In the genomic region with DNA sequence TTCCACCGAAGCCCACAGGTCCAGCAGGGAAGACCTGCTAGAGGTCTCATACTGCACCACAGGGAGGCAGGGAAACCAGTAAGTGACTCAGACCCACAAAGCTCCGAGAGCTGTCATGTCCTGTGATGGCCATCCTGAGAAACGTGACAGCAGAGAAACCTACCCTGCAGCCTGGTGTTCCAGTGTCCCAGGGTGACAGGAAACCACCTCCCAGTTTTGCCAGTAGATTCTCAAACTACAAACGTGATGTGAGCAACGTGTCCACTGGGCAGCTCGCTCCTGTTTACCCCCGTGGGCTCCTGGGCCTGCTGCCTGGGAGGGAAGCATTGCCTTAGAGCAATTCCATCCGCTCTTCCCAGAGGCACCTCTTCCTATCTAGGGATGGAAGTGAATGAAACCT, we compare ENCODE assay signal across 8 mouse cellular contexts. TPM values are rescaled to one million over a fixed set of nuclear protein-coding genes. Genes with fewer than 3 reads are reported as not detected.
DNase-seq lines count a peak whose midpoint lies in the region; ATAC-seq and TF ChIP-seq lines count a peak whose summit lies in the region.

No protein-coding gene starts in this region.

- no peak for DNase-seq in kidney, postnatal 25 days
- DNase-seq in NIH3T3 (ENCODE audit: low read depth): peak; percentile 51
- DNase-seq in forebrain, postnatal 0 days: no peak
- DNase-seq in spleen, postnatal 10 days (ENCODE audit: low spot score in 2 of 2): no peak

- peak overlapping the region; percentile 56 for H3K4me2 ChIP-seq in kidney, embryonic 14.5 days (replicated peaks; ENCODE audit: low read depth, low read length)
- peak overlapping the region; percentile 94 for H3K4me2 ChIP-seq in forebrain, postnatal 0 days (ENCODE audit: low read depth)
- H3K4me2 ChIP-seq in kidney, embryonic 15.5 days: peak overlapping the region; percentile 94
- H3K4me2 ChIP-seq in midbrain, embryonic 12.5 days (replicated peaks): peak overlapping the region; percentile 91

- H3K36me3 ChIP-seq in kidney, embryonic 14.5 days (ENCODE audit: control insufficient read depth, insufficient read depth, low read length): no peaks in the 10 kb centered on the region
- H3K36me3 ChIP-seq in forebrain, postnatal 0 days (ENCODE audit: insufficient read depth): no peaks in the 10 kb centered on the region
- H3K36me3 ChIP-seq in kidney, embryonic 15.5 days: no peaks in the 10 kb centered on the region
- H3K36me3 ChIP-seq in midbrain, embryonic 12.5 days: 0 out of 2 replicates have a peak, but pooled peaks cover 6% of the 10 kb centered on the region

- peaks cover 20% of the 10 kb centered on the region for H3K4me1 ChIP-seq in kidney, embryonic 14.5 days (ENCODE audit: control insufficient read depth, insufficient read depth, low read length)
- H3K4me1 ChIP-seq in forebrain, postnatal 0 days (ENCODE audit: insufficient read depth): peaks cover 15% of the 10 kb centered on the region
- H3K4me1 ChIP-seq in kidney, embryonic 15.5 days: peaks cover 46% of the 10 kb centered on the region
- peaks cover 33% of the 10 kb centered on the region for H3K4me1 ChIP-seq in midbrain, embryonic 12.5 days

- WGBS in kidney, embryonic 14.5 days: 7% methylated on average over 8 of the region's 8 CpGs
- WGBS in forebrain, postnatal 0 days: 5% methylated on average over 8 of the region's 8 CpGs
- 8% methylated on average over 8 of the region's 8 CpGs for WGBS in kidney, embryonic 15.5 days
- WGBS in midbrain, embryonic 12.5 days: 10% methylated on average over 8 of the region's 8 CpGs

- H3K4me3 ChIP-seq in kidney, embryonic 14.5 days (ENCODE audit: low read length): peak overlapping the region; percentile 58
- peak overlapping the region; percentile 66 for H3K4me3 ChIP-seq in forebrain, postnatal 0 days (ENCODE audit: low read depth, low read length)
- peak overlapping the region; percentile 61 for H3K4me3 ChIP-seq in kidney, embryonic 15.5 days (replicated peaks)
- H3K4me3 ChIP-seq in midbrain, embryonic 12.5 days: peak overlapping the region; percentile 64

- H3K27ac ChIP-seq in kidney, embryonic 14.5 days (ENCODE audit: low read depth, low read length): no peak overlapping the region
- peak overlapping the region; percentile 97 for H3K27ac ChIP-seq in forebrain, postnatal 0 days (ENCODE audit: low read depth, low read length)
- H3K27ac ChIP-seq in kidney, embryonic 15.5 days: peak overlapping the region; percentile 90
- H3K27ac ChIP-seq in midbrain, embryonic 12.5 days (replicated peaks): peak overlapping the region; percentile 89; the same call in 1 of the 2 replicates

- peaks cover 10% of the 10 kb centered on the region; the same call in 1 of the 2 replicates for H3K27me3 ChIP-seq in kidney, embryonic 14.5 days (ENCODE audit: control insufficient read depth, insufficient read depth, low read length)
- H3K27me3 ChIP-seq in forebrain, postnatal 0 days (ENCODE audit: insufficient read depth, low read length): no peaks in the 10 kb centered on the region
- H3K27me3 ChIP-seq in kidney, embryonic 15.5 days: peaks cover 12% of the 10 kb centered on the region
- H3K27me3 ChIP-seq in midbrain, embryonic 12.5 days: peaks cover 31% of the 10 kb centered on the region

- H3K9ac ChIP-seq in kidney, embryonic 14.5 days (ENCODE audit: low read depth, low read length): peak overlapping the region; percentile 78
- H3K9ac ChIP-seq in forebrain, postnatal 0 days: peak overlapping the region; percentile 87
- H3K9ac ChIP-seq in kidney, embryonic 15.5 days: peak overlapping the region; percentile 64
- peak overlapping the region; percentile 88 for H3K9ac ChIP-seq in midbrain, embryonic 12.5 days (replicated peaks)

- H3K9me3 ChIP-seq in kidney, embryonic 14.5 days (ENCODE audit: control insufficient read depth, low read length): no peaks in the 10 kb centered on the region
- no peaks in the 10 kb centered on the region for H3K9me3 ChIP-seq in forebrain, postnatal 0 days (ENCODE audit: low read length)
- H3K9me3 ChIP-seq in kidney, embryonic 15.5 days (replicated peaks): no peaks in the 10 kb centered on the region
- no peaks in the 10 kb centered on the region for H3K9me3 ChIP-seq in midbrain, embryonic 12.5 days

- no peak for ATAC-seq in kidney, embryonic 14.5 days (ENCODE audit: low FRiP score, low TSS enrichment)
- no peak for ATAC-seq in forebrain, postnatal 0 days
- ATAC-seq in kidney, embryonic 15.5 days (replicated peaks; ENCODE audit: low FRiP score): no peak
- ATAC-seq in midbrain, embryonic 12.5 days (ENCODE audit: low FRiP score, low read depth): peak; percentile 11; the same call in 1 of the 2 replicates
- no peak for ATAC-seq in megakaryocyte progenitor cell, adult 5-6 weeks (replicated peaks; ENCODE audit: poor library complexity)

- no peak for TF ChIP-seq CTCF in forebrain, postnatal 0 days (IDR thresholded peaks at IDR 0.05; ENCODE audit: low read depth)

RNA-seq across cellular contexts. Expression of a gene that starts 53.2 kb away (rescaled TPM):
- 10.5 and 11.2 TPM in 2 replicates for polyA plus RNA-seq in kidney, embryonic 14.5 days (2014; fragmentation: Nextera tagmentation; extraction: Ambion mirVana)
- 19.2 and 22.5 TPM in 2 replicates for total RNA-seq in forebrain, postnatal 0 days (2014; rRNA removed)
- polyA plus RNA-seq in forebrain, postnatal 0 days (2015; fragmentation: Nextera tagmentation; extraction: Ambion mirVana): 21.0 and 28.9 TPM in 2 replicates
- polyA plus RNA-seq in kidney, embryonic 15.5 days (2015; fragmentation: Nextera tagmentation; extraction: Ambion mirVana): 13.2 and 13.9 TPM in 2 replicates
- polyA plus RNA-seq in midbrain, embryonic 12.5 days (2016; fragmentation: Nextera tagmentation; extraction: Ambion mirVana): 14.9 and 16.3 TPM in 2 replicates
- 48.2 and 49.0 TPM in 2 replicates for total RNA-seq in megakaryocyte progenitor cell, adult 5-6 weeks (2015)
- total RNA-seq in megakaryocyte progenitor cell, adult 5-6 weeks (2017): 40.9 and 45.9 TPM in 2 replicates
